Mouse (Mus musculus) MN1 (cell line): Measurements from ENCODE around the gene Prkn.

Experiments
- DNase-seq: peaks from one replicate; pipeline ENCODE4 v3.0.0-alpha.2; 2016; ENCODE audit warnings: low spot score

The Prkn gene

DNA sequence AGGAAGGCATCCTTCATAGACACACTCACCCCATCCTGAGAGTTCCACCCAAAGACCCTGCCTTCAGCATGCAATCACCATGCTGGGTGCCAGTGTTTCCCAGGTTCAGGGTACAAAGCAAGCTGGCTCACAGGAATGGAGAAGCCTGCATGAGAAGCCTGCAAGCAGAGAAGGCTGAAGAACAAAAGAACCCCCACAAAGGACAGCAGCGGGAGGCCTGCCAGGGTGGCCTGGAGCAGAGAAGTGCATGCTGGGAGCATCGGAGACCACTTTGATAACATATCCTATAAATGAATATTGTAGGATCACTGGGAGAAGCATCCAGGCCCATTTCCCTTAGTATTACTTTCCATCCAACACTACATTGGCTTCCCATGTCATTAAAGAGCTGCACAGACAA lies 692.6 kb downstream of the Prkn start:
- DNase-seq = no peak

- no peak for DNase-seq
Observed at GRCm38 (mm10) chr17:11533835-11534234, 693.7 kb downstream of the Prkn start.

- DNase-seq = no peak
Observed at GRCm38 (mm10) chr17:11538826-11539225, 698.6 kb downstream of the Prkn start.

DNA sequence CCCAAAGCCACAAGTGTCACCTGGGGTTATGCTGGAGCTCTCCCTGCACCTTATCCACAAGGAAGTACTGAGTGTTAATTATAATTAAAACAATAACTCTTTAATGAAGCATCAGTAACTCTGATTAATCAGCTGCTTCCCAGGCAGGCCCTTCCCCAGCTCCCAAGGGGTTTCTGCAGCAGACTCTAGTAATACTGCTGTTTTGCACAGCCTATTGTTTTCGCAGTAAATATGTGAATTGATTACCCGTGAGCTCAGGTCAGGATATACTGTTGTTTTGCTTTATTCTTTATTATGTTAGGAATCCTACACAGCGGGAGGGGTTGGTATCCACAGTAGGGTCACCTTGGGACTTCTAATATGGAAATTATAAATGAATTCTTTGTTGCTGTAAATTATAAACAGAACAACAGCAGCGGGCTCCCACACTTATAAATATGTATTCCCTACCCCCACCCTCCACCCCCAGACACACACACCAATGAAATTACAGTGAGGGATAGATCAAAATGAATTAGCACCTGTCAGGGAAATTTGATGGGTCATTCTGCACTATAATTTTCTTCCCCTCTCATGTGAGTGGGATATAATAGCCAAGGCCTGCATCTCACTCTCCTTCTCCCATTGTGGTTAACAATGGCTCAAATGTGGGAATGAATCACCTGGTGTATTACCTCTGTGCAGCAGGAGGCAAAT lies 701.9 kb downstream of the Prkn start:
- DNase-seq = no peak

DNA sequence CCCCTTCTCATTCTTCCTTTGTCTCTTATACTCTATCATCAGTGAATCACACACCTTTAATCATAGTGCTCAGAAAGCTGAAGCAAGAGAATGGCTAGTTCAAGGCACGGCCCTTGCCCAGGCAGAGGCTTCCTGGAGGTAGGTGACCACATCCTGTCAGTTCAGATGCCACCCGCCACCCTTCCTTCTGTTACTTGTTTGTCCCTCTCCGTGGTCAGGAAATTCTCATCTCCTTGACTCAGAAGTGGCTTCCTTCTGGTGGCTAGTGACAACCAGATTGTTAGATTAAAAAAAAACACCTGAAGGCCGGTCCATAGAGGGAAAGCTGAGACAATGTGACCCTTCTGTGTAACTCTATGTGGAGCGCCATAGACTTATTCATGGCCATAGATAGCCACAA lies 710.4 kb downstream of the Prkn start:
- DNase-seq = no peak

GRCm38 (mm10) chr17:11565681-11566080 lies 725.5 kb downstream of the Prkn start:
- DNase-seq = no peak

DNA sequence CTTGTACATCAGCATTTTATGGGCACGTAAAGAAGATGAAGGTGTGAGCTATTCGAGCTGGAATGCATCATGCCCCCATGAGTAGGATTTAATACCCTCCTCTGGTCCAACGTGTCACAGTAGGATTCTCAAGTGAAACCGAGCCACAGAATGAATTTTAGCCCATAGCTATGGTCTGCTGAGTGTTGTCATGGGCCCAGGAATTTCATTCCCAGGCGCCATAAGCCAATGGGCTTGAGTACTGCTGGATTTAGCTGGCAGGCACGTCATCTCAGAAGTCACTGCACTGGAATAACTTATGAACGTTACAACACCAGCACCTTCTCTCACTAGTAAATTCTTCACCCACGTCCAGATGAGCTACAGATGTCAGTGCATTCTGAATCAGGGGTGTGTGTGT lies 730.2 kb downstream of the Prkn start:
- no peak for DNase-seq

- DNase-seq = no peak
Observed at GRCm38 (mm10) chr17:11573666-11574065, 733.5 kb downstream of the Prkn start.

DNA sequence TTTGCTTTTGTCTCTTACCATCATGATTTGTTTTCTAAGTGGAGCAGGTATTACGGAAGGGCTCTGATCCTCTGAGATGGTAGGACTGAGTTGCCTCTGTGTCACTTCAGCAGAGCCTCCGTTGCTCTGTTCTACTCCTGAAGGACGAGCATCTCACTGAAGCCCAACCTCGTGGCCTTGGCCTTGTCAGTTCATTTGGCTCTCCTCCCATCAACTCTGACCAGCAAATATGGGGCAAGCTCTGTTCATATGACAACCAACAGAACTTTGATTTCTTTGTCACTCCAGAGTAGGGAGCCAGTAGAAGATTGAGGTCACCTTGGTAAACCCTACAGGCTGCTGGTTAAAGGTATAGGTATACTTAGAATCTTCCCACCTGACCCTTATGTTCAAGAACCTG lies 745.3 kb downstream of the Prkn start:
- DNase-seq = no peak

GRCm38 (mm10) chr17:11607931-11608330 lies 767.7 kb downstream of the Prkn start:
- DNase-seq = no peak

GRCm38 (mm10) chr17:11611459-11611858 lies 771.3 kb downstream of the Prkn start:
- DNase-seq = no peak

GRCm38 (mm10) chr17:11612801-11613531 lies 772.8 kb downstream of the Prkn start:
- no peak for DNase-seq

- DNase-seq = no peak
Observed at GRCm38 (mm10) chr17:11617552-11617951, 777.4 kb downstream of the Prkn start.

GRCm38 (mm10) chr17:11618886-11619590 lies 778.9 kb downstream of the Prkn start:
- DNase-seq = no peak

DNA sequence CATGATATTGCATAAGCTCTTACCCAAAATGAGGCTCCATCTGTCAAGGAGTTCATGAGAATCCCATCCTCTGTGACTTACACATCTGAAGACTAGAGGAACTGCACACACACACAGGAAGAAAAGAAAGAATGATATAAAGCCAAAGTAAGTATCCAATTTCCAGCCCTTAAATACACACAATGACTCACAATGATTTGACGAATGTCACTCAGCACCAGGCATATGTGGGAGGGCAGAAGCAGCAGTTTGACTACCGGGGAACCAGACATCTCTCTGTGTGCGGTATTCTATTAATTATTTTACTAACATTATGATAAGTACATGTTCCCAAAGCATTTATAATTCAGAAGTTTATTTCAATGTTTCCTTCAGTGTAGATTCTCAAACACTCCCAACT lies 780.6 kb downstream of the Prkn start:
- DNase-seq = no peak

- DNase-seq = no peak
Observed at GRCm38 (mm10) chr17:11621492-11621891, 781.3 kb downstream of the Prkn start.

- no peak for DNase-seq
Observed at GRCm38 (mm10) chr17:11626306-11626705, 786.1 kb downstream of the Prkn start.

DNA sequence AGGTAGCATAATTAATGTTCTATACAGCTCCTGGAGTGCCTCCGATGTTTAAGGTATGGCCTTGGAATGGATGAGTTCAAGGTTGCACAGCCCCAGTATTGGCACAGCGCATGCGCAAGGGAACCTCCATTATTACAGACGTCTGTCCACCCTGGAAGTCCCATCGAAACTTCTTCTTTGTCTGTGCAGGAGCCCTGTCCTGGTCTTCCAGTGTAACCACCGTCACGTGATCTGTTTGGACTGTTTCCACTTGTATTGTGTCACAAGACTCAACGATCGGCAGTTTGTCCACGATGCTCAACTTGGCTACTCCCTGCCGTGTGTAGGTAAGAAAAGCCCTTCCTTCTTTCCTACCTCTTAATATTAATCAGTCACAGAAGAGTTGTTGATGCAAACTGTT lies 794.9 kb downstream of the Prkn start:
- DNase-seq = no peak

DNA sequence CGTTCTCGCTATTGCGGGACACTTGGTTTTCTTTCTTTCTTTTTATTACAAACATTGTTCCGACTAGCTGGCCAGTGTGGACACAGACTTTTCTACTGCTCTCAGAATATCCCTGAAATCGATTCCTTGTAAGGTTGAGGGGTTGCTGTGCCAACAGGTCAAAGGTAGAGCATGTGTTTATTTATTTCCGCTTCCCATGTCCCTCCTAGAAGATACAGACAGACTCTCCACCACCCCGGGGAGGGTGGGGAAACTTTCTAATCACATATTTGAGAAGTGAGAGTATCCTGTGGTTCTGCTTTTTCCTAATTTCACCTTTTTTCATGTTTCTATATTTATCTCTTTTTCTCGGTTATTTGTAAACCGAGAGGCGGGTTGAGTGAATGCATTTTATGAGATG lies 797.5 kb downstream of the Prkn start:
- no peak for DNase-seq

GRCm38 (mm10) chr17:11638451-11638850 lies 798.3 kb downstream of the Prkn start:
- no peak for DNase-seq

- DNase-seq = no peak
Observed at GRCm38 (mm10) chr17:11639786-11640185, 799.6 kb downstream of the Prkn start.

GRCm38 (mm10) chr17:11642328-11642727 lies 802.1 kb downstream of the Prkn start:
- no peak for DNase-seq

GRCm38 (mm10) chr17:11644016-11644415 lies 803.8 kb downstream of the Prkn start:
- no peak for DNase-seq
